Mouse (Mus musculus) frontal cortex, postnatal 14 days (tissue): ENCODE results near the gene Efcab1.
A peak's percentile ranks its signal among the peaks of the same experiment; 100 is the strongest.
"Not testable (repeated sequence)": the region's sequence is repeated elsewhere in the genome, so short reads cannot be mapped to it uniquely, and the experiment has no call there.

Source experiments
- DNase-seq, 2 experiments: peaks; one replicate each; pipeline ENCODE4 v3.0.0; 2022; ENCODE audit warnings: low spot score in 2 of 2

Efcab1 gene

GRCm38 (mm10) chr16:14906393-14907100 is at the start of gene Efcab1:
Gene Efcab1 (plus strand): TSS chr16:14906606.
- peak; percentile 48 to 52 for DNase-seq

GRCm38 (mm10) chr16:14859443-14859842 is 47.0 kb upstream of the Efcab1 start:
- no peak for DNase-seq

GRCm38 (mm10) chr16:14884916-14885315 is 21.5 kb upstream of the Efcab1 start:
- no peak for DNase-seq

GRCm38 (mm10) chr16:14885372-14885771 is 21.0 kb upstream of the Efcab1 start:
- DNase-seq: no peak

GRCm38 (mm10) chr16:14892492-14892891 is 13.9 kb upstream of the Efcab1 start:
- DNase-seq: no peak

GRCm38 (mm10) chr16:14893864-14894263 is 12.5 kb upstream of the Efcab1 start:
- no peak for DNase-seq

GRCm38 (mm10) chr16:14894713-14895112 is 11.7 kb upstream of the Efcab1 start:
- no peak for DNase-seq

- DNase-seq: no peak
Measured at GRCm38 (mm10) chr16:14895543-14895942, 10.9 kb upstream of the Efcab1 start.

GRCm38 (mm10) chr16:14930711-14931110 is 24.3 kb downstream of the Efcab1 start:
- DNase-seq: not testable (repeated sequence)

GRCm38 (mm10) chr16:14936478-14937166 is 30.2 kb downstream of the Efcab1 start:
- DNase-seq: not testable (repeated sequence)

GRCm38 (mm10) chr16:14939552-14939951 is 33.1 kb downstream of the Efcab1 start:
- no peak for DNase-seq

- no peak for DNase-seq
Measured at GRCm38 (mm10) chr16:14939994-14940715, 33.7 kb downstream of the Efcab1 start.

- DNase-seq: no peak
Measured at GRCm38 (mm10) chr16:14940898-14941297, 34.5 kb downstream of the Efcab1 start.

- DNase-seq: no peak
Measured at GRCm38 (mm10) chr16:14943530-14943929, 37.1 kb downstream of the Efcab1 start.

- DNase-seq: not testable (repeated sequence)
Measured at GRCm38 (mm10) chr16:14947561-14947960, 41.2 kb downstream of the Efcab1 start.

GRCm38 (mm10) chr16:14951894-14952293 is 45.5 kb downstream of the Efcab1 start:
- no peak for DNase-seq

- no peak for DNase-seq
Measured at GRCm38 (mm10) chr16:14959743-14960142, 53.3 kb downstream of the Efcab1 start.

GRCm38 (mm10) chr16:14973696-14974095 is 67.3 kb downstream of the Efcab1 start:
- DNase-seq: no peak

- DNase-seq: no peak
Measured at GRCm38 (mm10) chr16:14979228-14979627, 72.8 kb downstream of the Efcab1 start.

GRCm38 (mm10) chr16:14989614-14990268 is 83.3 kb downstream of the Efcab1 start:
- DNase-seq: no peak

GRCm38 (mm10) chr16:14991001-14991400 is 84.6 kb downstream of the Efcab1 start:
- DNase-seq: no peak
